In genomic region chr15:79481181-79481688, GRCm38 (mm10) we compare ENCODE assay signal across 14 mouse cellular contexts. TPM values are rescaled to one million over a fixed set of nuclear protein-coding genes. Genes with fewer than 3 reads are reported as not detected.
DNase-seq lines count a peak whose midpoint lies in the region; ATAC-seq and TF ChIP-seq lines count a peak whose summit lies in the region.
"Had no signal": no experiment of that assay in that cellular context is flagged by ENCODE, and none has a peak within 500 bp of the region (broad histone marks: within the 10 kb centered on the region; RNA-seq: fewer than 3 reads in every experiment).

No protein-coding gene starts in this region.

- H3K9ac ChIP-seq in stomach, embryonic 15.5 days, result no peak overlapping the region
- H3K9ac ChIP-seq: hindbrain, embryonic 15.5 days had no signal

- H3K4me2 ChIP-seq in stomach, embryonic 15.5 days, result peak overlapping the region; percentile 36; the same call in 1 of the 2 replicates
- H3K4me2 ChIP-seq: hindbrain, embryonic 15.5 days had no signal

- H3K27me3 ChIP-seq in stomach, embryonic 15.5 days (replicated peaks), result 0 out of 2 replicates have a peak, but pooled peaks cover 4% of the 10 kb centered on the region
- peaks cover 28% of the 10 kb centered on the region for H3K27me3 ChIP-seq in midbrain, embryonic 10.5 days (ENCODE audit: low read depth, poor library complexity, severe bottlenecking)

- no peak for TF ChIP-seq POLR2A in lung, adult 2 months (IDR thresholded peaks at IDR 0.05; ENCODE audit: borderline replicate concordance, extremely low read depth, low read depth, low read length)

- no peak overlapping the region for H3K4me3 ChIP-seq in lung, adult 2 months (replicated peaks; ENCODE audit: extremely low read depth, low read depth, low read length)
- H3K4me3 ChIP-seq in stomach, embryonic 15.5 days (replicated peaks), result no peak overlapping the region
- H3K4me3 ChIP-seq in midbrain, embryonic 10.5 days, result no peak overlapping the region
- H3K4me3 ChIP-seq: heart, adult 2 months; hindbrain, embryonic 15.5 days had no signal

- WGBS in lung, adult 2 months, result 10% methylated on average over 15 of the region's 15 CpGs
- 12% methylated on average over 15 of the region's 15 CpGs for WGBS in stomach, embryonic 15.5 days
- 13% methylated on average over 15 of the region's 15 CpGs for WGBS in midbrain, embryonic 10.5 days

- H3K4me1 ChIP-seq in lung, adult 2 months (ENCODE audit: control insufficient read depth, insufficient read depth, low read length), result no peaks in the 10 kb centered on the region
- H3K4me1 ChIP-seq in stomach, embryonic 15.5 days, result no peaks in the 10 kb centered on the region
- peaks cover 9% of the 10 kb centered on the region for H3K4me1 ChIP-seq in midbrain, embryonic 10.5 days

- no peaks in the 10 kb centered on the region for H3K36me3 ChIP-seq in stomach, embryonic 15.5 days
- H3K36me3 ChIP-seq in midbrain, embryonic 10.5 days, result no peaks in the 10 kb centered on the region
- H3K36me3 ChIP-seq: hindbrain, embryonic 15.5 days had no signal

- H3K9me3 ChIP-seq in stomach, embryonic 15.5 days, result no peaks in the 10 kb centered on the region
- no peaks in the 10 kb centered on the region for H3K9me3 ChIP-seq in midbrain, embryonic 10.5 days (replicated peaks)
- H3K9me3 ChIP-seq: hindbrain, embryonic 15.5 days had no signal

- H3K27ac ChIP-seq in stomach, embryonic 15.5 days, result no peak overlapping the region
- no peak overlapping the region for H3K27ac ChIP-seq in midbrain, embryonic 10.5 days (replicated peaks)
- H3K27ac ChIP-seq: heart, adult 2 months; hindbrain, embryonic 15.5 days had no signal

- no peak for TF ChIP-seq CTCF in lung, adult 2 months (IDR thresholded peaks at IDR 0.05; ENCODE audit: insufficient read depth, low read length)

- peak; percentile 75 to 81 for DNase-seq in frontal cortex, adult 2 months (ENCODE audit: extremely low spot score in 1 of 2, low spot score in 1 of 2)
- no peak for DNase-seq in frontal cortex, postnatal 10 days (ENCODE audit: low spot score in 2 of 2)
- DNase-seq in lung, adult 2 months, result peak; percentile 16
- DNase-seq in lung, postnatal 25 days (ENCODE audit: low spot score), result no peak
- peak; percentile 44 to 63 for DNase-seq in kidney, postnatal 4 days
- no peak for DNase-seq in midbrain, embryonic 10.5 days (ENCODE audit: low spot score)
- no peak for DNase-seq in Muller cell, postnatal 12 days (ENCODE audit: inconsistent ontology term)
- DNase-seq: B cell, adult 2 months; cerebellum, postnatal 36 days; heart, adult 2 months had no signal

- no peak for ATAC-seq in stomach, embryonic 15.5 days (ENCODE audit: insufficient read depth, low FRiP score, low read depth)

RNA-seq across cellular contexts. Expression of gene Kcnj4, which starts 23.8 kb away (rescaled TPM):
- polyA plus RNA-seq in frontal cortex, adult 2 months (2012; rRNA removed), result 169 and 176 TPM in 2 replicates
- polyA plus RNA-seq in lung, adult 2 months (2012; rRNA removed), result not detected in 2 replicates
- 0.05 TPM in 1 of 2 replicates, not detected in the other for polyA plus RNA-seq in stomach, embryonic 15.5 days (2015; fragmentation: Nextera tagmentation; extraction: Ambion mirVana)
- 0.05 TPM in 1 of 2 replicates, not detected in the other for polyA plus RNA-seq in midbrain, embryonic 10.5 days (2016; fragmentation: Nextera tagmentation; extraction: Ambion mirVana)
- polyA plus RNA-seq: hindbrain, embryonic 15.5 days; limb, embryonic 11.5 days; neural tube, embryonic 11.5 days had no signal

RNA-seq across cellular contexts. Expression of gene Csnk1e, which starts 25.9 kb away (rescaled TPM):
- 195 and 198 TPM in 2 replicates for polyA plus RNA-seq in frontal cortex, adult 2 months (2012; rRNA removed)
- 90.8 and 109 TPM in 2 replicates for polyA plus RNA-seq in lung, adult 2 months (2012; rRNA removed)
- polyA plus RNA-seq in stomach, embryonic 15.5 days (2015; fragmentation: Nextera tagmentation; extraction: Ambion mirVana), result 63.7 and 66.0 TPM in 2 replicates
- 128 and 162 TPM in 2 replicates for polyA plus RNA-seq in midbrain, embryonic 10.5 days (2016; fragmentation: Nextera tagmentation; extraction: Ambion mirVana)

RNA-seq across cellular contexts. Expression of gene Kdelr3, which starts 35.0 kb away (rescaled TPM):
- polyA plus RNA-seq in frontal cortex, adult 2 months (2012; rRNA removed), result 1.6 TPM in 2 replicates
- 16.9 and 19.4 TPM in 2 replicates for polyA plus RNA-seq in lung, adult 2 months (2012; rRNA removed)
- polyA plus RNA-seq in stomach, embryonic 15.5 days (2015; fragmentation: Nextera tagmentation; extraction: Ambion mirVana), result 96.2 and 98.2 TPM in 2 replicates
- polyA plus RNA-seq in midbrain, embryonic 10.5 days (2016; fragmentation: Nextera tagmentation; extraction: Ambion mirVana), result 15.5 and 24.2 TPM in 2 replicates

Comparison
In these comparisons a context has a peak if more than half of its experiments do, and no peak if none do; other contexts are left out.
1. DNase-seq: peak in frontal cortex, adult 2 months (2 of 2), lung, adult 2 months (single experiment) and kidney, postnatal 4 days (2 of 2); none in frontal cortex, postnatal 10 days (0 of 2), lung, postnatal 25 days (single experiment), midbrain, embryonic 10.5 days (single experiment) and Muller cell, postnatal 12 days (single experiment).
2. RNA of gene Kcnj4, which starts 23.8 kb away (polyA plus RNA-seq): 169 to 176 TPM in frontal cortex, adult 2 months; 0.05 TPM in midbrain, embryonic 10.5 days, not detected in lung, adult 2 months and 0.05 TPM in stomach, embryonic 15.5 days; every median in the first group is over 100 times any median in the second.